Mouse (Mus musculus): ENCODE data around the gene Notch2. TPM values are rescaled to one million over a fixed set of nuclear protein-coding genes. Genes with fewer than 3 reads are reported as not detected.

Notch2 gene
- polyA plus RNA-seq, 1 experiment: 6.2 TPM

- Histone ChIP-seq H3K27ac (ENCODE audit: insufficient read depth, low read length) (no peak overlapping the region), H3K4me3 (ENCODE audit: insufficient read depth, low read length) (no peak overlapping the region), H3K4me1 (ENCODE audit: control insufficient read depth, insufficient read depth, low read length) (no peaks in the 10 kb centered on the region)
- no peak for TF ChIP-seq CTCF (IDR thresholded peaks at IDR 0.05; ENCODE audit: extremely low read depth, insufficient read depth, low read length)
- TF ChIP-seq POLR2A (IDR thresholded peaks at IDR 0.05; ENCODE audit: extremely low read depth, insufficient read depth, low read length): no peak
Observed at GRCm38 (mm10) chr3:97974197-97974770, 39.0 kb upstream of the Notch2 start.

- TF ChIP-seq CTCF (IDR thresholded peaks at IDR 0.05; ENCODE audit: extremely low read depth, insufficient read depth, low read length): no peak
- TF ChIP-seq POLR2A (IDR thresholded peaks at IDR 0.05; ENCODE audit: extremely low read depth, insufficient read depth, low read length): no peak
- Histone ChIP-seq H3K27ac (ENCODE audit: insufficient read depth, low read length) (no peak overlapping the region), H3K4me1 (ENCODE audit: control insufficient read depth, insufficient read depth, low read length) (no peaks in the 10 kb centered on the region), H3K4me3 (ENCODE audit: insufficient read depth, low read length) (no peak overlapping the region)
Observed at GRCm38 (mm10) chr3:97976706-97977105, 36.6 kb upstream of the Notch2 start.

GRCm38 (mm10) chr3:97978710-97979109 lies 34.6 kb upstream of the Notch2 start:
- H3K4me3 ChIP-seq (ENCODE audit: insufficient read depth, low read length): no peak overlapping the region
- TF ChIP-seq CTCF (IDR thresholded peaks at IDR 0.05; ENCODE audit: extremely low read depth, insufficient read depth, low read length): no peak

GRCm38 (mm10) chr3:97980683-97981327 lies 32.5 kb upstream of the Notch2 start:
- H3K4me3 ChIP-seq (ENCODE audit: insufficient read depth, low read length): no peak overlapping the region
- no peak for TF ChIP-seq CTCF (IDR thresholded peaks at IDR 0.05; ENCODE audit: extremely low read depth, insufficient read depth, low read length)
- no peak for TF ChIP-seq POLR2A (IDR thresholded peaks at IDR 0.05; ENCODE audit: extremely low read depth, insufficient read depth, low read length)
- H3K27ac ChIP-seq (ENCODE audit: insufficient read depth, low read length): no peak overlapping the region
- no peaks in the 10 kb centered on the region for H3K4me1 ChIP-seq (ENCODE audit: control insufficient read depth, insufficient read depth, low read length)

More at GRCm38 (mm10) chr3:97978710-97979109, 34.6 kb upstream of the Notch2 start:
- no peak overlapping the region for H3K27ac ChIP-seq (ENCODE audit: insufficient read depth, low read length)
- H3K4me1 ChIP-seq (ENCODE audit: control insufficient read depth, insufficient read depth, low read length): no peaks in the 10 kb centered on the region

- Histone ChIP-seq H3K4me1 (ENCODE audit: control insufficient read depth, insufficient read depth, low read length) (no peaks in the 10 kb centered on the region), H3K27ac (ENCODE audit: insufficient read depth, low read length) (no peak overlapping the region), H3K4me3 (ENCODE audit: insufficient read depth, low read length) (no peak overlapping the region)
- TF ChIP-seq CTCF (IDR thresholded peaks at IDR 0.05; ENCODE audit: extremely low read depth, insufficient read depth, low read length): no peak
- no peak for TF ChIP-seq POLR2A (IDR thresholded peaks at IDR 0.05; ENCODE audit: extremely low read depth, insufficient read depth, low read length)
Observed at GRCm38 (mm10) chr3:97981376-97981906, 31.9 kb upstream of the Notch2 start.

GRCm38 (mm10) chr3:97984870-97985506 lies 28.3 kb upstream of the Notch2 start:
- no peaks in the 10 kb centered on the region for H3K4me1 ChIP-seq (ENCODE audit: control insufficient read depth, insufficient read depth, low read length)
- H3K27ac ChIP-seq (ENCODE audit: insufficient read depth, low read length): no peak overlapping the region
- TF ChIP-seq CTCF (IDR thresholded peaks at IDR 0.05; ENCODE audit: extremely low read depth, insufficient read depth, low read length): no peak
- TF ChIP-seq POLR2A (IDR thresholded peaks at IDR 0.05; ENCODE audit: extremely low read depth, insufficient read depth, low read length): no peak
- no peak overlapping the region for H3K4me3 ChIP-seq (ENCODE audit: insufficient read depth, low read length)

GRCm38 (mm10) chr3:97985691-97986090 lies 27.6 kb upstream of the Notch2 start:
- TF ChIP-seq CTCF (IDR thresholded peaks at IDR 0.05; ENCODE audit: extremely low read depth, insufficient read depth, low read length): no peak
- no peak for TF ChIP-seq POLR2A (IDR thresholded peaks at IDR 0.05; ENCODE audit: extremely low read depth, insufficient read depth, low read length)
- H3K4me3 ChIP-seq (ENCODE audit: insufficient read depth, low read length): no peak overlapping the region
- no peak overlapping the region for H3K27ac ChIP-seq (ENCODE audit: insufficient read depth, low read length)
- no peaks in the 10 kb centered on the region for H3K4me1 ChIP-seq (ENCODE audit: control insufficient read depth, insufficient read depth, low read length)

- TF ChIP-seq POLR2A (IDR thresholded peaks at IDR 0.05; ENCODE audit: extremely low read depth, insufficient read depth, low read length) (no peak), CTCF (IDR thresholded peaks at IDR 0.05; ENCODE audit: extremely low read depth, insufficient read depth, low read length) (no peak)
- H3K4me3 ChIP-seq (ENCODE audit: insufficient read depth, low read length): no peak overlapping the region
- no peaks in the 10 kb centered on the region for H3K4me1 ChIP-seq (ENCODE audit: control insufficient read depth, insufficient read depth, low read length)
- H3K27ac ChIP-seq (ENCODE audit: insufficient read depth, low read length): no peak overlapping the region
Observed at GRCm38 (mm10) chr3:97987153-97987552, 26.2 kb upstream of the Notch2 start.

- Histone ChIP-seq H3K4me1 (ENCODE audit: control insufficient read depth, insufficient read depth, low read length) (no peaks in the 10 kb centered on the region), H3K27ac (ENCODE audit: insufficient read depth, low read length) (no peak overlapping the region), H3K4me3 (ENCODE audit: insufficient read depth, low read length) (no peak overlapping the region)
- TF ChIP-seq CTCF (IDR thresholded peaks at IDR 0.05; ENCODE audit: extremely low read depth, insufficient read depth, low read length): no peak
Observed at GRCm38 (mm10) chr3:97988756-97989155, 24.6 kb upstream of the Notch2 start.

- no peaks in the 10 kb centered on the region for H3K4me1 ChIP-seq (ENCODE audit: control insufficient read depth, insufficient read depth, low read length)
- no peak for TF ChIP-seq POLR2A (IDR thresholded peaks at IDR 0.05; ENCODE audit: extremely low read depth, insufficient read depth, low read length)
- TF ChIP-seq CTCF (IDR thresholded peaks at IDR 0.05; ENCODE audit: extremely low read depth, insufficient read depth, low read length): no peak
- H3K27ac ChIP-seq (ENCODE audit: insufficient read depth, low read length): no peak overlapping the region
- no peak overlapping the region for H3K4me3 ChIP-seq (ENCODE audit: insufficient read depth, low read length)
Observed at GRCm38 (mm10) chr3:97990576-97990975, 22.8 kb upstream of the Notch2 start.

All from cortical plate, adult 2 months (tissue).